Mouse (Mus musculus): Measurements from ENCODE around the gene Ctss.

- no peak for TF ChIP-seq CTCF (IDR thresholded peaks at IDR 0.05; ENCODE audit: low read depth, low read length)
- no peak for TF ChIP-seq GATA1 (IDR thresholded peaks at IDR 0.05; ENCODE audit: borderline replicate concordance, low read length)
These were observed 8.3 kb downstream of the Ctss start for GRCm38 (mm10) chr3:95534927-95535326.
